Mouse (Mus musculus) liver, postnatal 0 days (tissue): ENCODE measurements around the gene Bahcc1.

Source experiments
- CTCF ChIP-seq: sonication (generic); IDR thresholded peaks from 2 replicates; pipeline ENCODE4 v1.5.1; 2016; ENCODE audit warnings: antibody characterized with exemption, low read depth
- EP300 ChIP-seq: IDR thresholded peaks from 2 replicates; pipeline ENCODE4 v1.6.1; 2016; ENCODE audit warnings: antibody characterized with exemption, low read depth, mild to moderate bottlenecking

DNA sequence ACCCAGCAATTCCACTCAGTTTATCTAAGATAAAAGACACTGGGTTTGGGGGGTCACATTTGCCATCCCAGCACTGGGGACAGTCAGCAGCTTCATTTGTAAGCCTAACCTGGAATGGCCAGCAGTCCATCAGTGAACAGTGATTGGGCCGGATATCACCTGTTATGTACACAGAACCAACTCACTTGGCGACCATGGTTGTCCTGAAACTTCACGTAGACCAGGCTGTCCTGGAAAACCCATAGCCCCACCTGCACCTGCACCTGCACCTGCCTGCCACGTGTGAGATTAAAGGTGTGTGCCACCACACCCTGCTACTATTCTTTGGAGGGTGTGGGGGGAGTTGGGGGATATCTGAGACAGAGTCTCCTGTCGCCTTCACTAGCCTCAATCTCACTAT, 86.6 kb downstream of the Bahcc1 start:
- TF ChIP-seq CTCF: no peak
- no peak for TF ChIP-seq EP300
